Mouse (Mus musculus) brown adipose tissue, adult 24 weeks (tissue): ENCODE measurements around the gene Cdh22. TPM values are rescaled to one million over a fixed set of nuclear protein-coding genes. Genes with fewer than 3 reads are reported as not detected.

Experiments used
- H3K27ac ChIP-seq: fragments of 200-500 bp; replicated peaks from 2 replicates; pipeline ENCODE4 v1.5.1; 2012; ENCODE audit warnings: low read depth, mild to moderate bottlenecking, low read length
- H3K4me1 ChIP-seq: fragments of 200-500 bp; 2 replicates; pipeline ENCODE4 v1.6.1; 2012; ENCODE audit warnings: low read length, mixed read lengths; ENCODE audit not compliant: control insufficient read depth, insufficient read depth, insufficient read length
- H3K4me3 ChIP-seq: fragments of 200-500 bp; 2 replicates; pipeline ENCODE4 v1.5.1; 2012; ENCODE audit warnings: low read depth, mild to moderate bottlenecking, low read length, moderate library complexity; ENCODE audit not compliant: insufficient read depth
- polyA plus RNA-seq: library from polyadenylated mRNA; stranded (reverse); fragments of >200 nt; gene quantifications from 2 replicates; pipeline ENCODE4 v1.2.4, GENCODE M21; 2012; ENCODE audit not compliant: missing spikeins, insufficient read depth, insufficient read length

The Cdh22 gene
- polyA plus RNA-seq, 1 experiment: not detected

DNA sequence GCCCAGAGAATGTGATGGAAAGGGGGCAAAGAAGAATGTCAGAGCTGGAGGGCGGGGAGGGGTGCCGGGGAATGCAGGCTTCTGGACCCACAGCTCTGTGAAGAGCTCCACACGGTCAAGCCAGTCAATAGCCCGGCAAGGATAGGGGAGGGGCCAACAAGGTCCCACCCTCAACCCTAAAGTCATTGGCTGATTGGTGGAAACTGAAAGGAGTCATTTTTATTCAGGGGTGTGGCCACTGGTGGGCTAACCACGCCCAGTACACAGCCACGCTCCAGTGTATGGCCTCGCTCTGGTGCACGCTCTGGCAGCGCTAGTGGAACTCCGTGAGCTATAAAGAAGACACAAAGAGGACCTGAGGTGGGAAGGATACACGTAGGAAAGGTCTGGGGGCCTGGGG is 120.9 kb downstream of the Cdh22 start:
- no peaks in the 10 kb centered on the region for H3K4me1 ChIP-seq
- H3K4me3 ChIP-seq: no peak overlapping the region
- no peak overlapping the region for H3K27ac ChIP-seq

DNA sequence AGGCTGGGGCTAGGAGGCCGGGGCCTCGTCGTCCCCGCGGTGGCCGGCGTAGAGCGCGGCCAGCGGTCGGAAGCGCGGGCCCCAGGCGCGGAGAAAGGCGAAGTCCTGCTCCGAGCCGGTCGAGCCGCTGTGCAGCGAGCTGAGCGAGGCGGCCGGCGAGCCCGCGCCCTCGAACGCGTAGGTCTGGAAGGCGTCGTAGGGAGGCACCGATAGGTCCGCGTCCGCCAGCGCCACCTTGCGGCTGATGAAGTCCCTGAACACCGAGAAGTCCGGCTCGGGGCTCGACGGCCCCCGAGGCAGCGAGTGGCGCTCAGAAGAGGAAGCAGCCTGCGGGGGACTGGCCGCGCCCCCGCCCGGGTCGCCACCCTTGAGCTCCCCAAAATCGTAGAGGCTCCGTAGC is 122.5 kb downstream of the Cdh22 start:
- Histone ChIP-seq H3K4me1 (no peaks in the 10 kb centered on the region), H3K4me3 (no peak overlapping the region), H3K27ac (no peak overlapping the region)

DNA sequence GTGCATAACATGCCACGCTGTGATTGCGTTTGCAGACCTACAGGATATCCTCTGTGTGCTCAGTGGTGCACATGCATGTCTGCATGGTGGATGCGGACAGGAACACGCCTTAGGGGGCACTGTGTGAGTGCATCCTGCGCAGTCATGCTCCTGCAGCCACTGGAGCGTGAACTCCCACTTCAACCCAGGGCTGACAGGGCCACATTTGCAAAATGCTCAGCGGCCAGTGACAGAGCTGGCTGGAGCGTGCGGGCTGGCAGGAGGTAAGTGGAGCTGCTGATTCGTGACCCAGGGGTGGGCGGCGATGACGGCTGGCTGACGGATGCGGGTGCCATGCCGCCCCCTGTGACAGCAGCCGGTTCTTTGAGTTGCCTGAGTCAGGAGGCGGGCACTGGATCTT is 128.1 kb downstream of the Cdh22 start:
- Histone ChIP-seq H3K4me3 (no peak overlapping the region), H3K27ac (no peak overlapping the region), H3K4me1 (no peaks in the 10 kb centered on the region)

DNA sequence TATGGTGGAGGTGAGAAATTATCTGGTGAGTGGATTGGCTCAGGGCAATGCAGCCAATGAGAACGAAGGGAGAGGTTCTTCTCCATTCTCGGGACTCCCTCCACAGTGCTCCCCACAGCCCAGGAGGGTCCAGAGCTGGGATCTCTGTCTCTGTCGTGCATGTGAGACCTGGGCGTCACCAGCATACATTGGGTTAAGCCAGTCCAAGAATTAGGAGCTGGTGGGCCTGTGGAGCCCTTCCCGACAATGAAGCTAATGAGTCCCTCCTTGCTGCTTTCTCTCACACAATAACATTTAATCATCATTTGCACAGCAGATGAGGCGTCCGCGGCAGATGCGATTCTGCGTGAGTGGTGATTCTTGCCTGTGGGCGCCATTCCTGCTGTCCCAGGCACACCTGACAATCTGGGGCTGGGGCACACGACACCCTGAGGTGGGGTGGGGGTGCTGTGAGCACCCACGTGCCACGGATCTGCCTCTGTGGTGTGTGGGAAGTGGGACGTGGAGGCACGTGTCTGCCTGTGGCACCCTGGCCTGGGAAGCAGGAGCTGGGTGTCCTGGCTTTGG is 129.1 kb downstream of the Cdh22 start:
- H3K27ac ChIP-seq: no peak overlapping the region
- no peak overlapping the region for H3K4me3 ChIP-seq
- H3K4me1 ChIP-seq: no peaks in the 10 kb centered on the region

DNA sequence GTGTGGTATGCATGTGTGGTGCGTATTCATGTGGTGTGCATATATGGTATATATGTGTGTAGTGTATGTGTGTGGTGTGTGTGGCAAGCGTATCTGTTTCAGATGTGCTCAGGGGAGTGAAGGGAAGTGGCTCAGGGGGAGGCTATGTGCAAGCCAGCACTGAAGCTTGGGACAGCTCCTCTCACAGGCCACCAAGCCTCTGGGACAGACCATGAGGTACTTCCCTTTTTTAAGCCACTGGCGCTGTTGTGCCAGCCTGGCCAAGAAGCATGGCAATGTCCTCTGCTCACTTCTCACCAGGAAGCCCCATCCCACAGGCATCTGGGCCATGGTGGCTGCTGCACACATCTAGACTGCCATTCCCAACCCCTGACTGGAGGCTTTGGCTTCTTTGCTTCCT is 131.7 kb downstream of the Cdh22 start:
- no peak overlapping the region for H3K27ac ChIP-seq
- no peak overlapping the region for H3K4me3 ChIP-seq
- no peaks in the 10 kb centered on the region for H3K4me1 ChIP-seq

DNA sequence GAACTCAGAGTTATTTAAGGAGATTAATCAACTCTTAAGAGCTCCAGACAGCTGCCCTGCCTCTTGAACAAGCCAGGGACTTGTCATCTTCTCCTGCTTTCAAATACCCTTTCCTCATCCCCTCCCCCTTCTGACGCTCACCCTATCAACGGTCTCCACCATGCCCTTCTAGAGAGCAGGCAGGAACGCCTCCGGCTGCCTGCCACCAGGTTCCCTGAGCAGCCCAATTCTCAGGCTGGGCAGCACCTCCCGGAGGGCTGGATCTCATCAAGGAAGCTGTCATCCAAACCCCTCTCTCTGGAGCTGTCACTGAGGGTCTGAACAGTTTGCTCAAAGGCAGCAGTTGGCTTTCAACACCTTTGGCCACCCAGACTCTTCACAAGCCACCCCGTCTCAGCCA is 133.9 kb downstream of the Cdh22 start:
- no peaks in the 10 kb centered on the region for H3K4me1 ChIP-seq
- no peak overlapping the region for H3K27ac ChIP-seq
- no peak overlapping the region for H3K4me3 ChIP-seq

DNA sequence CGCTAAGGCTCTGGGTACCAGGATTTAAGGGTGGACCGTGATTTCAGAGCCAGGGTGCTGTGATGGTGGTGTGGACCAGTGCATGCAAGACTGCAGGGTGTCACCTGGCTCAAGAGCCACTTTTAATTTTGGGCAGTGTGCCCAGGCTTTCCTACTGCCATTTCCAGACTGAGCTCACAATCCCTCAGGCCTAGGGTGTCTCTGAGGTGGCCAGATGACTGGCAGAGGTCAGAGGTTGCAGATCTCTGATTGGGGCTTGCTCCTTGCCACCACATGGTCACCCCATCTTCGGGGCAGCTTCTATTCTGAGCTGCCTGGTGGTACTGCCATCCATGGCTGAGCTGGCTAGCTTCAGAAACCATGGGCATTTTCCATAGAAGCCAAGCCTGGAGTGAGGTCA is 135.8 kb downstream of the Cdh22 start:
- Histone ChIP-seq H3K4me1 (no peaks in the 10 kb centered on the region), H3K4me3 (no peak overlapping the region), H3K27ac (no peak overlapping the region)

DNA sequence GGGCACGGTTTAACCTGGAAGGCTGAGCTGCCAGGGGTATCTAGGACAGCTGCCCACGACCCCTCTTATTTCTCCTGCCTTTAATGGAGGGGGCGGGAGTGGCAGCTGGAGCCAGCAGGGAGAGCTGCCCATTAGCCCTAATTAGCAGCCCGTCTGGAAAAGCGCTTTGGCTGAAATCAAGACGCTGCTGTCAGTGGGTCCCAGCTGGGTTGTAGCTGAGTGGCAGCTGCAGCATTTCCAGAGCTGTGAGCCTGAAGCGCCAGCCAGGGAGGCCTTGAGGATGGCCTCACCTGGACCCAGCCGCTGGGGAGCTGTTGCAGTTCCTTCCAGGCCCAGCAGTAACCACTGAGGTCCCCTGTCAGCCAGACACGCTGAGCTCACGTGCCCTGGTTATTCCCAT is 138.3 kb downstream of the Cdh22 start:
- Histone ChIP-seq H3K4me1 (no peaks in the 10 kb centered on the region), H3K4me3 (no peak overlapping the region), H3K27ac (no peak overlapping the region)

DNA sequence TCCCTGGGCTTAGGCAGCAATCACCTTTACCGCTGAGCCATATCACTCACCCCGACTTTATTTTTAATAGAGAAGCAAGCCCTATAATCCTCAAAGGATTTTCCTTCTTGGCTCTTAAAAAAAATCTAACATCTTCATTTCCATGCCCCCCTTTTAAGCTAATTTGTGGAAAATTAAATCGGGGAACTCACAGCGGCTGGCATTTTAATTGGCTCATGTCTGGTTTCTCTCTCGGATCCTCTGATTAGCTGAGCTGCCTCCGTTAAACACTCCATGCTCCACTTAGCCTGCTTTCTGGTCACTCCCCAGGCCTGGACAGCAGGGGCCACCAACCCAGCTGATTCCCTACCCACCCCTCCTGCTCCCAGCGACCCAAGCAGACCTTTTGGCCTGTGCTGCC is 142.3 kb downstream of the Cdh22 start:
- no peak overlapping the region for H3K27ac ChIP-seq
- H3K4me3 ChIP-seq: no peak overlapping the region
- H3K4me1 ChIP-seq: no peaks in the 10 kb centered on the region

DNA sequence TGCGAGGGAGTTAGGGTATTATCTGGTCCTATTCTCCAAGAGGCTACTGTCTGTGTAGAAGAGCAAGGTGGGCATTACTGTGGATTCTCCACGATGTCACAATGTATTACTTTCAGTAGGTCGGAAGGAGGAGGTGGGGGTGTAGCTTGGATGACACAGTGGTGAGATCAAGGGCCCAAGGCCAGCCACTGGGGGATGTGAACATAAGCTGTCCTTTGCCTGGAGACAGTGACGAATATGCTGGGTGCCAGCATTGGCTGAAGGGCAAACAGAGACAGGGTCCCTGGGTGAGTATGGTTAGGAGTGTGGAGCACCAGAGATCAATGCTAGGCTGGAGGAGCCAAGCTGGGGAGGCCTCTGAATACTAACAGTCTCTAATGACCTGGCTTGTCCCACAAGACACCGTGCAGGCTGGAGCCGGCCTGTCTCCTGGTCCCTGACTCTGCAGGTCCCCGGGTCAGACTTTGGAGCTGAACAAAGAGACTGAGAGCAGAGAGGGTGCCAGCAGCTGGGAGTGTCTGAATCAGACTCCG is 143.2 kb downstream of the Cdh22 start:
- no peak overlapping the region for H3K4me3 ChIP-seq
- no peak overlapping the region for H3K27ac ChIP-seq
- no peaks in the 10 kb centered on the region for H3K4me1 ChIP-seq

DNA sequence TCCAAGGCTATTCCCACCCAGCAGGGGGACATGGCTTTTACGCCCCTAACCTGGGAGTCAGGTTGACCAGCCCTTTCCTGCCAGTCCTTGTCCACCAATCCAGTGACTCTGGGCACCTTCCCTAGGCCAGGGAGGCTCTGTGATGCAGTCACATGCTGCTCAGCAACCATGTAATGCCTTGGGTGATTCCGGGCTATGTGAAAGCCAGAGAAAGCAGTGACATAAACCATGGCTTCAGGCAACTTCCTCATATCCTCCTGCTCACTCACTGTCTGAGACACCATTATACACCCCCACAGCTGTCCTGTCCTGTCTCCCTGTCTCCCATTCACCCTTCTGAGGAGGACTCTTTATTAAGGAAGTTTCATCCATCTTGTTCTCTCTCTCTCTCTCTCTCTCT is 144.0 kb downstream of the Cdh22 start, which contains the start of gene 1700025C18Rik:
1700025C18Rik (minus strand) TSS at position 101 of the 400 bp plus-strand sequence.
- Histone ChIP-seq H3K4me3 (no peak within 1 kb of the TSS), H3K4me1 (no peaks in the 10 kb centered on the region), H3K27ac (no peak within 1 kb of the TSS)

DNA sequence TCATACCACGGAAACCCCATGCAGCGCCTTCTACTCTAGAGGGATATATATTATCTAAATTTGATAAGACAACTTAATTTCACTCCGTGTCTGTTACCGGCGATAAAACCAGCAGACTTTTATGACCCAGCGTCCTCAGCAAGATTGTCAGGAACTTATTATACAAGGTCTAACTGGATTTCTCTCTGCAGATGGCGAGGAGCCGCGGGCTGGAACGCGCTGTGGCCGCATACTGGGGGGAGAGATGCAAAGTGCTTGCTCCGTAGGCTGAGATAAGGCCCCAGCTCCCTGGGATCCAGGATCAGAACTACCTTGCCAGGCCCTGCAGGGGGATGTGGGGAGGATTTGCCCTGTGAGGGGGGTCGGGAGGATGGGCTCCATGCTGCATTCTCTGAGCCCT is 145.2 kb downstream of the Cdh22 start:
- Histone ChIP-seq H3K4me3 (no peak overlapping the region), H3K27ac (no peak overlapping the region), H3K4me1 (no peaks in the 10 kb centered on the region)

DNA sequence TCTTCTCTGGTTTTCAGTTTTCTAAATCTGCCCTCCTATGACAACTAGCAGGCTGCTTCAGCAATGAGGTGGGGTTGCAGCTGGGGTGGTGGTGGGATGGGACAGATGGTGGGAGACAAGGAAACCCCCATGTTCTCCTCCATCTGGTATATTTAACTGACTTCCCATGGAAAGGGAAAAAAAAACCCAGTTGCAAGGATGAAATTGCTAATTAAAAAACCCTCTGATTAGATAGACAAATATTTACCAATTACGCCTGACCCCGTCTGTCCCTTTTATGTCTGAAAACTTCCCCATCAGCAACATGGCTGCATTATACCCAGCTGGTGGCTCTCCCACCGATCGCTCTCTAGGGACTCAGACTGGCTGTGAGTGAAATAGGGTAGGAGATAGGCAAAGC is 148.0 kb downstream of the Cdh22 start:
- Histone ChIP-seq H3K4me3 (no peak overlapping the region), H3K4me1 (no peaks in the 10 kb centered on the region), H3K27ac (no peak overlapping the region)

DNA sequence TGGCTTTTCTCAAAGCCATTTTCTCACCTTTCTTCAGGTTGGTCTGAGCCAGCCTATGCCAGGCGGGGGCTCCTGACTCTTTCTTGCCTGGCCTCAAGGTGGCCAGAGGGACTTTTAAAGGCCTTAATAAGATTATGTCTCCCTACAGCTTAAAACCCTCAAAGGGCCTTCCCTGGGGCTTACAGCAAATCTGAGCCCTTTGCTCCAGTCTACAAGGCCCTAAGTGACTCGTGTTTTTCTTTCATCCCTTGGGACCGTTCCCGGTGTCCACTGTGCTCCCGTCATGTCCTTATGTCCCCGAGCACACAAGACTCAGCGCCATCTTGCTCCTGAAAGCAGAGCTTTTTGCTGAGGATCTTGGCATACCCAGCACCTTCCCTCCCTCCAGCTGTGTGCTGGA is 153.4 kb downstream of the Cdh22 start:
- Histone ChIP-seq H3K4me1 (no peaks in the 10 kb centered on the region), H3K27ac (no peak overlapping the region), H3K4me3 (no peak overlapping the region)

DNA sequence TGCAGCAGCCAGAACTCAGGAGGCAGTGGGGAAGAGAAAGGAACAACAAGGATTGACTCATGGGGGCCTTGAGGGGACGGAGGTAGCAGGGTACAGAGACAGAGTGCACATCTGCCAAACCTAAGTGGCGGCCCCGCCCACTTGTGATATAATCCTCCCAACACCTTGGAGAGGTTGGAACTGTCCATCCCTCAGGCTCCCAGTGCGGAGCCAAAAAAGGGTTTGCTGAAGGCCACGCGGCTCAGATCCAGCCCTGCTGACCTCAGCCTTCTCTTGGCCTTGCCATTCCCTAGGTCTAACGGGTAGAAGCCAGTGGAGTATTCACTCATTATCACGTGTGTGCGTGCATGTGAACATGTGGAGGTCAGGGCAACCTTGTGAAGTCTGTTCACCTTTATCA is 154.0 kb downstream of the Cdh22 start:
- no peak overlapping the region for H3K4me3 ChIP-seq
- no peak overlapping the region for H3K27ac ChIP-seq
- no peaks in the 10 kb centered on the region for H3K4me1 ChIP-seq

DNA sequence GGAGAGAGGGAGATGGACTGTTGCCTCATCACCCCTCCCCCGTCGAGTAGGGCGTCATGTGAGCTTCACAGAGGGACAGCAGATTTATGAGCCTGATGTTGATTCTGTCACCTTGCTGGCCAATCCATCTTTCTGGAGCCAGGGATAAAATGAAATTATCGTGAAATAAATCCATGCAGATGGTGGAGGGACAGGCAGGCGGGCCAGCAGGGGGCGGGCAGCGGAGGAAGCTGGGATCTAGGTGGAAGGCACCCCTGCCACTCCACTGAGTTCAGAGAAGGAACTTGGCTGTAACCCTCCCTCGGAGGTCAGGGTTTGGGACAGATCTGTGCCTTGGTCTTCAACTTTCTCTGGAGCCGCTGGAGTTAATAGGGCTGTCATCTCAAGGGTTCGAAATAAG is 156.0 kb downstream of the Cdh22 start:
- no peaks in the 10 kb centered on the region for H3K4me1 ChIP-seq
- no peak overlapping the region for H3K27ac ChIP-seq
- no peak overlapping the region for H3K4me3 ChIP-seq
